Mouse (Mus musculus) hematopoietic stem cell, adult 5-6 weeks (primary cell): ENCODE data around the gene Rdh11. TPM values are rescaled to one million over a fixed set of nuclear protein-coding genes. Genes with fewer than 3 reads are reported as not detected.
"Not testable (repeated sequence)": the region's sequence is repeated elsewhere in the genome, so short reads cannot be mapped to it uniquely, and the experiment has no call there.

ENCODE experiments used
- ATAC-seq, 2 experiments: fragments of 125-278 bp in 1 of 2; replicated peaks in 1 of 2; 2 replicates each; pipeline ENCODE4 v1.8.0; 2016 to 2017; ENCODE audit warnings: inconsistent platforms in 2 of 2, mild to moderate bottlenecking in 2 of 2, moderate number of reproducible peaks in 2 of 2, low read depth in 1 of 2, moderate TSS enrichment in 1 of 2; ENCODE audit not compliant: low FRiP score in 2 of 2, poor library complexity in 2 of 2, severe bottlenecking in 2 of 2, insufficient read depth in 1 of 2, low TSS enrichment in 1 of 2
- total RNA-seq: library from RNA; stranded (forward); fragments of 172-1452, 232-1000 nt; gene quantifications from 2 replicates; pipeline ENCODE4 v1.2.3, GENCODE M21; 2017

Gene Rdh11
- total RNA-seq = 26.4 and 33.0 TPM in 2 replicates

- no peak for ATAC-seq
These were observed at the start of gene Rdh11 for GRCm38 (mm10) chr12:79192193-79192592. TSS of gene Rdh11 (minus strand) at chr12:79192293.

GRCm38 (mm10) chr12:79235485-79236080 lies 43.5 kb upstream of the Rdh11 start:
- ATAC-seq = peak in 1 of 2 experiments; percentile 53; a peak in 1 of 4 replicates

- no peak for ATAC-seq
These were observed 25.4 kb upstream of the Rdh11 start for GRCm38 (mm10) chr12:79217511-79217910.

GRCm38 (mm10) chr12:79211447-79211846 lies 19.4 kb upstream of the Rdh11 start:
- ATAC-seq = no peak

- peak; percentile 82 to 87 for ATAC-seq
These were observed 16.8 kb upstream of the Rdh11 start, which contains the start of gene Rdh12 for GRCm38 (mm10) chr12:79208703-79209464. TSS of gene Rdh12 (plus strand) at chr12:79208914.

- ATAC-seq = no peak
These were observed 9.8 kb upstream of the Rdh11 start for GRCm38 (mm10) chr12:79201882-79202281.

GRCm38 (mm10) chr12:79197105-79197504 lies 5.0 kb upstream of the Rdh11 start:
- no peak for ATAC-seq

- ATAC-seq = 0 out of 4 replicates have a peak, but pooled peaks of 1 of the 2 experiments have one; percentile 28
These were observed 1.3 kb upstream of the Rdh11 start for GRCm38 (mm10) chr12:79193441-79193840.

GRCm38 (mm10) chr12:79191701-79192100 lies 392 bp downstream of the Rdh11 start:
- ATAC-seq = peak; percentile 89 to 92

- ATAC-seq = peak; percentile 73 to 90
These were observed 991 bp downstream of the Rdh11 start for GRCm38 (mm10) chr12:79190931-79191673.

GRCm38 (mm10) chr12:79185160-79185559 lies 6.9 kb downstream of the Rdh11 start:
- not testable (repeated sequence) for ATAC-seq

GRCm38 (mm10) chr12:79175998-79176397 lies 16.1 kb downstream of the Rdh11 start:
- no peak for ATAC-seq

GRCm38 (mm10) chr12:79173721-79174120 lies 18.4 kb downstream of the Rdh11 start:
- no peak for ATAC-seq

- ATAC-seq = peak; percentile 96 to 98
These were observed 19.8 kb downstream of the Rdh11 start, which contains the start of gene Vti1b for GRCm38 (mm10) chr12:79172019-79172941. TSS of gene Vti1b (minus strand) at chr12:79172667.

- no peak for ATAC-seq
These were observed 20.7 kb downstream of the Rdh11 start for GRCm38 (mm10) chr12:79171269-79171995.

- no peak for ATAC-seq
These were observed 21.7 kb downstream of the Rdh11 start for GRCm38 (mm10) chr12:79170421-79170820.
